Mouse (Mus musculus): ENCODE measurements around the gene Sptan1. TPM values are rescaled to one million over a fixed set of nuclear protein-coding genes. Genes with fewer than 3 reads are reported as not detected.

The Sptan1 gene
- 98.4 and 109 TPM in 2 replicates for polyA plus RNA-seq (2015; fragmentation: Nextera tagmentation; extraction: Ambion mirVana)

- peak within 1 kb of the TSS; percentile 98 for H3K9ac ChIP-seq (ENCODE audit: low read length)
- no peaks in the 10 kb centered on the region for H3K36me3 ChIP-seq (ENCODE audit: control insufficient read depth, insufficient read depth, low read length)
- H3K4me1 ChIP-seq (replicated peaks; ENCODE audit: control insufficient read depth, insufficient read depth, low read length), result peaks cover 28% of the 10 kb centered on the region
- H3K9me3 ChIP-seq (ENCODE audit: control insufficient read depth, low read length), result no peaks in the 10 kb centered on the region
- H3K4me3 ChIP-seq (ENCODE audit: low read length), result peak within 1 kb of the TSS; percentile 94
- H3K27me3 ChIP-seq (ENCODE audit: control insufficient read depth, insufficient read depth, low read depth, low read length), result no peaks in the 10 kb centered on the region
- H3K27ac ChIP-seq (ENCODE audit: low read length), result peak within 1 kb of the TSS; percentile 95
- H3K4me2 ChIP-seq (ENCODE audit: low read depth, low read length), result peak within 1 kb of the TSS; percentile 70
- WGBS, result under 1% methylated on average over 59 of the region's 82 CpGs
- ATAC-seq (ENCODE audit: low read depth), result peak; percentile 99
Observed at GRCm38 (mm10) chr2:29965250-29965843, at the start of gene Sptan1. Gene Sptan1 (plus strand): TSS chr2:29965560.

- no peak for ATAC-seq (ENCODE audit: low read depth)
- H3K9me3 ChIP-seq (ENCODE audit: control insufficient read depth, low read length), result no peaks in the 10 kb centered on the region
- 0 out of 2 replicates have a peak, but pooled peaks cover 2% of the 10 kb centered on the region for H3K4me1 ChIP-seq (replicated peaks; ENCODE audit: control insufficient read depth, insufficient read depth, low read length)
Observed at GRCm38 (mm10) chr2:29917621-29918020, 47.7 kb upstream of the Sptan1 start.

DNA sequence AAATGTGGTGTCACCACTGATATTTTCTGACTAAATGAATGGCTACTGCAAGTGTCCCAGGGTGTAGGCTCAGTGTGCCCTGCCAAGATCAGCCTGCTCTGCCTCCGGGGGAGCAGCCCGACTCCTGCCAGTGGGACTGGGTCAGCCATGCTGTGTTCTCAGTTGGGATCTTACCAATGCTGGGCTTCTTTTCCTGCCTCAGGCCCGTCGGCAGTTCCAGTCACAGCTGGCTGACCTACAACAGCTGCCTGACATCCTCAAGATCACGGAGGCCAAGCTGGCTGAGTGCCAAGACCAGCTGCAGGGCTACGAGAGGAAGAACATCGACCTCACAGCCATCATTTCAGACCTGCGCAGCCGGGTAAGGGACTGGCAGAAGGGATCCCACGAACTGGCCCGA is 43.3 kb upstream of the Sptan1 start:
- peak; percentile 82 for ATAC-seq (ENCODE audit: low read depth)
- no peaks in the 10 kb centered on the region for H3K27me3 ChIP-seq (ENCODE audit: control insufficient read depth, insufficient read depth, low read depth, low read length)
- peaks cover 54% of the 10 kb centered on the region for H3K36me3 ChIP-seq (ENCODE audit: control insufficient read depth, insufficient read depth, low read length)
- 0 out of 2 replicates have a peak, but pooled peaks cover 2% of the 10 kb centered on the region for H3K4me1 ChIP-seq (replicated peaks; ENCODE audit: control insufficient read depth, insufficient read depth, low read length)
- H3K27ac ChIP-seq (ENCODE audit: low read length), result no peak overlapping the region; the same call in 1 of the 2 replicates
- no peak overlapping the region for H3K4me2 ChIP-seq (ENCODE audit: low read depth, low read length)
- H3K4me3 ChIP-seq (ENCODE audit: low read length), result no peak overlapping the region
- WGBS, result 31% methylated on average over 11 of the region's 11 CpGs
- no peaks in the 10 kb centered on the region for H3K9me3 ChIP-seq (ENCODE audit: control insufficient read depth, low read length)
- H3K9ac ChIP-seq (ENCODE audit: low read length), result no peak overlapping the region

More at GRCm38 (mm10) chr2:29917621-29918020, 47.7 kb upstream of the Sptan1 start:
- WGBS, result 89% methylated on average over 11 of the region's 11 CpGs
- no peak overlapping the region for H3K27ac ChIP-seq (ENCODE audit: low read length)
- peaks cover 61% of the 10 kb centered on the region for H3K36me3 ChIP-seq (ENCODE audit: control insufficient read depth, insufficient read depth, low read length)
- H3K4me3 ChIP-seq (ENCODE audit: low read length), result no peak overlapping the region
- no peaks in the 10 kb centered on the region for H3K27me3 ChIP-seq (ENCODE audit: control insufficient read depth, insufficient read depth, low read depth, low read length)
- no peak overlapping the region for H3K9ac ChIP-seq (ENCODE audit: low read length)
- H3K4me2 ChIP-seq (ENCODE audit: low read depth, low read length), result no peak overlapping the region

- WGBS, result 84% methylated on average over 5 of the region's 5 CpGs
- no peak overlapping the region for H3K4me3 ChIP-seq (ENCODE audit: low read length)
- no peaks in the 10 kb centered on the region for H3K27me3 ChIP-seq (ENCODE audit: control insufficient read depth, insufficient read depth, low read depth, low read length)
- no peak overlapping the region for H3K27ac ChIP-seq (ENCODE audit: low read length)
- no peaks in the 10 kb centered on the region for H3K9me3 ChIP-seq (ENCODE audit: control insufficient read depth, low read length)
- 0 out of 2 replicates have a peak, but pooled peaks cover 2% of the 10 kb centered on the region for H3K4me1 ChIP-seq (replicated peaks; ENCODE audit: control insufficient read depth, insufficient read depth, low read length)
- no peak overlapping the region for H3K4me2 ChIP-seq (ENCODE audit: low read depth, low read length)
- no peak for ATAC-seq (ENCODE audit: low read depth)
- H3K36me3 ChIP-seq (ENCODE audit: control insufficient read depth, insufficient read depth, low read length), result peaks cover 54% of the 10 kb centered on the region
- H3K9ac ChIP-seq (ENCODE audit: low read length), result no peak overlapping the region
Observed at GRCm38 (mm10) chr2:29926542-29926941, 38.8 kb upstream of the Sptan1 start.

DNA sequence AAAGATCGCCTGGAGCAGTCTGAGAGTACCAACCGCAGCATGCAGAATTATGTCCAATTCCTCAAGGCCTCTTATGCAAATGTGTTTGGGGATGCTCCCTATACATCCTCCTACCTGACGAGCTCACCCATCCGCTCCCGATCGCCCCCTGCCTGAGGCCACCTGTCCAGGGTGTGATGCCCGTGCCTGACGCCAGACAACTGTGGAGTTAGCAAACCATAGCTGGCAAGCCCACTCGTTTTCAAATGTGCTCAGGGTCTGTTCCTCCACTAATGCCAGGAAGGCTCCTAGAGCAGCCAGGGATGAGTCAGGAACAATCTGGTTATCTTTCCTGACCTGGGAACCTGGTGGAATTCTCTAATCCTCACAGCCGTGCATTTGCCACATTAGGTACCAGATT is 34.9 kb upstream of the Sptan1 start:
- no peaks in the 10 kb centered on the region for H3K4me1 ChIP-seq (replicated peaks; ENCODE audit: control insufficient read depth, insufficient read depth, low read length)
- no peak overlapping the region for H3K4me2 ChIP-seq (ENCODE audit: low read depth, low read length)
- 82% methylated on average over 10 of the region's 10 CpGs for WGBS
- no peaks in the 10 kb centered on the region for H3K9me3 ChIP-seq (ENCODE audit: control insufficient read depth, low read length)
- H3K4me3 ChIP-seq (ENCODE audit: low read length), result no peak overlapping the region
- H3K36me3 ChIP-seq (ENCODE audit: control insufficient read depth, insufficient read depth, low read length), result peaks cover 30% of the 10 kb centered on the region
- H3K27ac ChIP-seq (ENCODE audit: low read length), result 0 out of 2 replicates have a peak overlapping the region, but pooled peaks have one; percentile 10
- H3K9ac ChIP-seq (ENCODE audit: low read length), result no peak overlapping the region
- no peaks in the 10 kb centered on the region for H3K27me3 ChIP-seq (ENCODE audit: control insufficient read depth, insufficient read depth, low read depth, low read length)
- ATAC-seq (ENCODE audit: low read depth), result no peak

GRCm38 (mm10) chr2:29931194-29931593 is 34.2 kb upstream of the Sptan1 start:
- WGBS, result 84% methylated on average over 6 of the region's 6 CpGs
- no peaks in the 10 kb centered on the region for H3K9me3 ChIP-seq (ENCODE audit: control insufficient read depth, low read length)
- H3K27me3 ChIP-seq (ENCODE audit: control insufficient read depth, insufficient read depth, low read depth, low read length), result no peaks in the 10 kb centered on the region
- no peak for ATAC-seq (ENCODE audit: low read depth)
- no peak overlapping the region for H3K27ac ChIP-seq (ENCODE audit: low read length)
- no peak overlapping the region for H3K4me3 ChIP-seq (ENCODE audit: low read length)
- H3K9ac ChIP-seq (ENCODE audit: low read length), result no peak overlapping the region
- H3K36me3 ChIP-seq (ENCODE audit: control insufficient read depth, insufficient read depth, low read length), result peaks cover 23% of the 10 kb centered on the region
- H3K4me2 ChIP-seq (ENCODE audit: low read depth, low read length), result no peak overlapping the region
- H3K4me1 ChIP-seq (replicated peaks; ENCODE audit: control insufficient read depth, insufficient read depth, low read length), result peaks cover 4% of the 10 kb centered on the region

DNA sequence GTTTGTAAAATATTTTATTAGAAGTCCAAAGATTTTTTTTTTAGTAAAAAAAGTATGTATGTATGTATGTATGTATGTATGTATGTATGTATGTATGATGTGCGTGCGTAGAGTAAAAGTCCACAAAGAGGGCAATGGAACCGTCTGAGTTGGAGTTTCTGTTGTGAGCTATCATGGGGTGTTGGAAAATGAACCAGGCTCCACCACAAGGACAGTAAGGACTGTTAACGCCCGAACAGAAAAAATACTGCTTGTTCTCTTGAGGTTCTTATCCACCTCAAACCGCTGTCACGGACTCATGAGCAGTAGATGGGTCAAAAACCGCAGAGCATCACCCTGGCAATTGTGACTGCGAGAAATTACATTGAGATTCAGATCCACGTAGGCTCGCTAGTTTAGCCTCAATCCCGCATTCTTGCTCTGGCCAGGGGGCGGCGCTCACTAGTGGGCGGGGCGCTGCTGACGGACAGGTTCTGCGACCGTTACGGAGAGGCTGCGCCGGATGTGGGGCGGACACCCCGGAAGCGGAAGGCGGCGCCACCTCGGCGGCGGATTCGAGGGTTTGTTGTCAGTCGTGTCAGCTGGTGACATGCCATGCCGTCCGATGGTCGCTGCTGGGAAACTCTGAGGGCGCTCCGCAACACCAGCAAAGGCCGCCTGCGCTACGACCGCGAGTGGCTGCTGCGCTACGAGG is 30.3 kb upstream of the Sptan1 start, which contains the start of gene Gle1:
Gene Gle1, plus strand, starts transcription at position 521 of the 694 bp plus-strand sequence.
- Histone ChIP-seq H3K27ac (ENCODE audit: low read length) (peak within 1 kb of the TSS; percentile 78), H3K36me3 (ENCODE audit: control insufficient read depth, insufficient read depth, low read length) (peaks cover 22% of the 10 kb centered on the region), H3K27me3 (ENCODE audit: control insufficient read depth, insufficient read depth, low read depth, low read length) (no peaks in the 10 kb centered on the region), H3K9ac (ENCODE audit: low read length) (peak within 1 kb of the TSS; percentile 80), H3K9me3 (ENCODE audit: control insufficient read depth, low read length) (no peaks in the 10 kb centered on the region), H3K4me2 (ENCODE audit: low read depth, low read length) (peak within 1 kb of the TSS; percentile 78), H3K4me3 (ENCODE audit: low read length) (peak within 1 kb of the TSS; percentile 98), H3K4me1 (replicated peaks; ENCODE audit: control insufficient read depth, insufficient read depth, low read length) (peaks cover 6% of the 10 kb centered on the region)
- peak; percentile 98 for ATAC-seq (ENCODE audit: low read depth)
- WGBS, result 3% methylated on average over 44 of the region's 44 CpGs

- WGBS, result 86% methylated on average over 9 of the region's 9 CpGs
- peaks cover 42% of the 10 kb centered on the region for H3K36me3 ChIP-seq (ENCODE audit: control insufficient read depth, insufficient read depth, low read length)
- H3K27ac ChIP-seq (ENCODE audit: low read length), result no peak overlapping the region
- H3K4me1 ChIP-seq (replicated peaks; ENCODE audit: control insufficient read depth, insufficient read depth, low read length), result peaks cover 7% of the 10 kb centered on the region
- H3K27me3 ChIP-seq (ENCODE audit: control insufficient read depth, insufficient read depth, low read depth, low read length), result no peaks in the 10 kb centered on the region
- no peak overlapping the region for H3K4me3 ChIP-seq (ENCODE audit: low read length)
- no peak for ATAC-seq (ENCODE audit: low read depth)
- H3K4me2 ChIP-seq (ENCODE audit: low read depth, low read length), result no peak overlapping the region
- H3K9ac ChIP-seq (ENCODE audit: low read length), result no peak overlapping the region
- no peaks in the 10 kb centered on the region for H3K9me3 ChIP-seq (ENCODE audit: control insufficient read depth, low read length)
Observed at GRCm38 (mm10) chr2:29940073-29940472, 25.3 kb upstream of the Sptan1 start.

DNA sequence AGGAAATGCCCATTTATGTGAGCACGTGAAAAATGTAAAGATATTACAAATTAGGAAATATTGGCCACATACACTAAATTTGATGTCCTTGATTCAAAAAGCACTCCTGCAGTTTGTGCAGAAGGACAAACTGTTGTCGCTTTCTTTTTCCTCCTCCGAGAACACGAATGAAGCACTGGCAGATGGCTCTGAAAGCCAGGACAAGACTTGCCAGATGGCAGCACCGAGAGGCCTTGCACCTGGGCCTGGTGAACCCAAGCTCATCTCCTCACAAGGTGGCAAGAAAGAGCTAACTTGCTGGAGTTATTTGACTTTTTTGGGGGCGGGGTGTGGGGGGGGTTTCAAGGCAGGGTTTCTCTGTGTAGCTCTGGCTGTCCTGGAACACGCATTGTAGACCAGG is 24.5 kb upstream of the Sptan1 start:
- peaks cover 43% of the 10 kb centered on the region for H3K36me3 ChIP-seq (ENCODE audit: control insufficient read depth, insufficient read depth, low read length)
- no peaks in the 10 kb centered on the region for H3K9me3 ChIP-seq (ENCODE audit: control insufficient read depth, low read length)
- peaks cover 8% of the 10 kb centered on the region for H3K4me1 ChIP-seq (replicated peaks; ENCODE audit: control insufficient read depth, insufficient read depth, low read length)
- H3K9ac ChIP-seq (ENCODE audit: low read length), result no peak overlapping the region
- ATAC-seq (ENCODE audit: low read depth), result no peak
- no peak overlapping the region for H3K4me2 ChIP-seq (ENCODE audit: low read depth, low read length)
- H3K27me3 ChIP-seq (ENCODE audit: control insufficient read depth, insufficient read depth, low read depth, low read length), result no peaks in the 10 kb centered on the region
- H3K27ac ChIP-seq (ENCODE audit: low read length), result no peak overlapping the region
- 87% methylated on average over 7 of the region's 7 CpGs for WGBS
- no peak overlapping the region for H3K4me3 ChIP-seq (ENCODE audit: low read length)
